Mouse (Mus musculus): Measurements from ENCODE around the gene Tmem145. TPM values are rescaled to one million over a fixed set of nuclear protein-coding genes. Genes with fewer than 3 reads are reported as not detected.

Gene Tmem145
- total RNA-seq, 2 experiments from 2014 or later: 44.4 to 57.4 TPM

DNA sequence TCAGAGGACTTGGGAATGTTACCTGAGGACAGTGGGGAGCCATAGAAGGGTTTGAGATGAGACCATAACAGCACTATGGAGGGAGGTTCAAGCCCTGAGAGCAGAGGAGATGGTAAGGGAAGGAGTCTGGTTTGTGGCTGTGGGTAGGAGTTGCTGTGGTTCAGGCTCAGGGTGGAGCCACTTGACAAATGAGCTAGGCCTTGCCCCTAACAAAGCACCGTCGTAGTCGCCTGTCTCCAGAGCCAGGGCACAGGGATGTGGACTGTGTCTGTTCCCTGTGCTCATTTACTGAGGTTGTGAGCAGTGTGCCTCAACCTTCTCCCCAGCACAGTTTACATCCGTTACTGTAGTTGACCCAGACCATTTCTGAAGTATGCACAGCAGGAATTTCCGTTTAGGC is 31.3 kb upstream of the Tmem145 start:
- no peak for DNase-seq (ENCODE audit: low spot score in 2 of 2)
- intact Hi-C loops (cut with DNase I): no loop called here

DNA sequence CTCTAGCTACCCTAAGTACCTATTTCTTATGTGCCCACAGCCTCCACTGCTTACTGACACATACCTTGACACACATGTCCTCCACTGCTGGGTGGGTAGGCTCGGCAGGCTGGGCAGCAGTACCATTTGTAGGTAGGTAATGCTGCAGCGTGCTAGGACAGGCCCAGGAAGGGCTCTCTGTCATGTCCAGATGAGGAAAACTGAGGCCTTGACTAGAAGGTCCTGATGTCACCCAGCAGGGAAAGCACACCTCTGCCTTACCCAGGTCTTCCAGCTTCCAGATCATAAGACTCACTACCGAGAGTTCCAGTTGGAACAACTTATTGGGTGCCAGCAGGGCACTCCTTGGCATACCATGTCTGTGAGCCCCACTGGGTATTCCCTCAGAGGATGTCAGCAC is 30.9 kb upstream of the Tmem145 start:
- no peak for DNase-seq (ENCODE audit: low spot score in 2 of 2)

DNA sequence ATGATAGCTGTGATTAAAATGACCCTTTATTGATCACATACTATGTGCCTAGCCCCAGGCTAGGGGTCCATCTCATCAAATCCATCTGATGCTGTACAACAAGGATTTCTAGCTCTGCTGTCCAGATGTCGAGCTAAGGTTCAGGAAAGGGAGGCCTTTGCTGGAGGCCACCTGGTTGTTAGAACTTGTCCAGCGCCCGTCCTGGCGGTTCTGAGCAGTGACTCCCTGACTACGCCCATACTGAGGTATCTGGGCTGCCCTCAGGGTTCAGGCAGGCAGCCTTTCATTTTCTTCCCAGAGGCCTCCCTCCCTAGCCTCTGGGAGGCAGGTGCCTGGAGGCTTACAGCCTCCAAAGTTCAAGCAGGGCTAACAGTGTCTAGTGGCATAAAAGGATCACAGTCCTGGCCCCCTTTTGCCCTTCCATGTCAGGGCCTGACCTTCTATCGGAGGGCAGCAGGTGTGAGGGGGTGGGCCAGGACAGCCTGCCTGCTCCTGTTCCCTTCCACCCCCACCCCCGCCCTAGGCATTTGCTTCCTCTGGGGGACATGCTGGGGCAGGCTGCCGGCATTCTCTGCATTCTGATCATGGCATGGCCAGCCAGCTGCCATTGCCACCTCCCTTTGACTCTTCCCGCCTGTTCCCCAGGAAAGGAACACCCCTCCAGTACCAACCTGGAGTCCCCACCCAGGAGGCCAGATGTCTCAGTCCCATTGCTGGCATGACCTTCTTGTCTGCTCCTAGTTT is 30.2 kb upstream of the Tmem145 start:
- no peak for DNase-seq (ENCODE audit: low spot score in 2 of 2)
- intact Hi-C loops (cut with DNase I): no loop called here

More for the DNA sequence above, 30.9 kb upstream of the Tmem145 start:
- intact Hi-C loops (cut with DNase I): no loop called here

DNA sequence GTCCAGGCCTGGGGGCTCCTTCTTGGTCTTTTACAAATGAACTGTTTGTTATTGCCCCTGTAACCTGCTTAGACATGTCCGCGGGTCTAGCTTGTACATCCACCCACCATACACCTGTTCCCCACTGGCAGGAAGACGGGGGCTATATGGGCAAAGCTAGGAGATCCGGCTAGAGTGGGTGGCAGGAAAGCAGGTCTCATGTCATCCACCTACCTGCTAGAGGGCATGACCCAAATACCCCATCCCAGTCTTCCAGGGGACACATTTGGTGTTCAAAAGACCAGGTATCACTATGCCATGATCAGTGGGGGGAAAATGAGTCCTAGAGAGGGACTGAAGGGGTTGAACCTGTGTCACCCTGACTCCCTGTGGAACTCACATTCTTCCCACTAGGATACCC is 28.5 kb upstream of the Tmem145 start:
- intact Hi-C loops (cut with DNase I): no loop called here
- no peak for DNase-seq (ENCODE audit: low spot score in 2 of 2)

DNA sequence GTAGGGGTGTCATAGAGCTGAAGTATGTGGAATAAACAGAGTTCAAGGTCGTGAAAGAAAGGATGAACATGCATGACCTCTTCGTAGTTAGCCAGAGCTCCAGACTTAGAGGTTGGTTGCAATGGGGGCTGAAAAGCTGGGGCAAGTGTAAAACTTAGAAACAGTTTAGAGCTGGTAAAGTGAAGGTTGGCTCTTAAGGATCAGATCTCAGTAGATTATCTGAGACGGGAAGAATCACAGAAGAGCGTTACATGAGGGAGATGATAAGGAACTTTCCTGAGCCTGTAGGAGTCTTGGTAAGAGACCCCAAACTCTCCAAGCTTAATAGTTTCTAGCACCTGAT is 27.9 kb upstream of the Tmem145 start:
- no peak for DNase-seq (ENCODE audit: low spot score in 2 of 2)
- intact Hi-C loops (cut with DNase I): loop anchor here (1.0 to 2.0 kb wide), 3 partner anchors 37 to 99 kb away; partner anchors contain the start of genes Megf8 and Pou2f2

DNA sequence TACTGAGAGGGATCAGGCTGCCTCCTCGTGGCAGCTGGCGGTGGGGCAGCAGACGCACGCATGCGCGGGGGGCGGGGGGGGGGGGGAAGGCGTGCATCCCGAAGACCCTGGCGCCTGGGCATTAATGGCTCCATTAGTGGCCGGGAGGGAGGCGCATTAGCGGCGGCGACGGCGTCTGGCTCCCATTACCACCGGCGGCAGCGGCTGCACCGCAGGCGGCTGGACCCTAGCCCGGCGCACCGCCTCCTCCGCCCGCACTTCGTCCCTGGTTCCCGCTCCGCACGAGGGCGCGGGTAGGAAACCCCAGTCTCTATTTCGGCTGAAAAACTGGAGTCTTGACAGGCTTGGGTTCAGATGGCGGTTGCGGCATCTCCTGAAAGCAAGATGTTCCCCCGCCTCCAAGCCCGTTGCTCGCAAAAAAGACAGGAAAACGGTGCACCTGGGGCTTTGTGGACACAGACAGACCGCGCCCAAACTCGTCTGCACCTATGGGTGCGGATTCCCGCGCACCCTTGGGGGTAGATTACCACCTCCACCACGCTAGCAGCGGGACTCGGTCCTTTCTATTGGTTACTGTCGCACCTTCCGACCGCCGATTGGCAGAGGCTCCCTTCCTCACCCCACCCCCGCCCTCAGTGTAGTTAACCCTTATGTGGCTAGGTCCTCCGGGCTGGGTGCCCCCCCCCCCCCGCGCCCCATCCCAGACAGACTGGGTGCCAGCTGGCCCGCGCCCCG is 27.4 kb upstream of the Tmem145 start:
- intact Hi-C loops (cut with DNase I): loop anchor here (1.0 to 2.0 kb wide), 4 partner anchors 30 to 100 kb away; partner anchors contain the start of genes Megf8 and Pou2f2
- peak; percentile 88 to 90 for DNase-seq (ENCODE audit: low spot score in 2 of 2)

DNA sequence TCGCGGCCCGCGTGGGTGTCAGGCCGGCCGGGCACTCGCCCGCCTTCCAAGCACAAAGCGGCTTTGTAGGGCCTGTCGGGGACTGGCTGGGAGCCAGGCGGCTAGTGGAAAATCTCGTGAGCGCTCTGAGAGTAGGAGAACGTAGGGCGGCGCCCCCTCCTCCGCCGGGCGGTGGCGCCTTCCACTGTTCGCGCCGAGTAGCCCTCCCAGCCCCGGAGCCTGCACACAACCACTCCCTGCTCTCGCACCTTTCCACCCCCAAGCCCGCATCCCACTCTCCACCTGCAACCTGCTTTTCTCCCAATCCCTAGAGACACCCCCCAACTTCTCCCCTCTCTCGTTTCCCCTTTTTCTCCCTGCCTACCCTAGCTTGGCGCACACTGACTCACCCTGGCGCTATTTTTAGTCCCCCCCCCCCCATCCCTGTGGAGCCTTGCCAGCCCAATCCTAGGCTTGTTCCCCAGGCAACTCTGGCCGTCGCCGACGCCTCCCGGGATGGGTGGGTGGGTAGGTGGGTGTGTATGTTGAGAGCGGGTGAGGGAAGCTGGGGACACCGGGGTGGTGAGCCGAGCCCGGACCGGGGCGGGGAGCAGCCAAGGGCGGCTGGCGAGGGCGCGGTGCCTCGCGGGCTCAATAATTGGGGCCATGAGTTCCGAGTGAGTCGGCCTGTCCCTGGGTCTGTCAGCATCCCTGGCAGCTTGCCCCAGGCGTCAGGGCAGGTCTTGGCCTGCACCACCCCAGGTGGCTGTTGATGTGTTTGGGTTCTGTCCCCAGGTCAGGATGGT is 26.6 kb upstream of the Tmem145 start:
- peak; percentile 71 to 92 for DNase-seq (ENCODE audit: low spot score in 2 of 2)
- intact Hi-C loops (cut with DNase I): loop anchor here (1.0 to 2.0 kb wide), 3 partner anchors 31 to 100 kb away; partner anchors contain the start of genes Megf8 and Pou2f2

DNA sequence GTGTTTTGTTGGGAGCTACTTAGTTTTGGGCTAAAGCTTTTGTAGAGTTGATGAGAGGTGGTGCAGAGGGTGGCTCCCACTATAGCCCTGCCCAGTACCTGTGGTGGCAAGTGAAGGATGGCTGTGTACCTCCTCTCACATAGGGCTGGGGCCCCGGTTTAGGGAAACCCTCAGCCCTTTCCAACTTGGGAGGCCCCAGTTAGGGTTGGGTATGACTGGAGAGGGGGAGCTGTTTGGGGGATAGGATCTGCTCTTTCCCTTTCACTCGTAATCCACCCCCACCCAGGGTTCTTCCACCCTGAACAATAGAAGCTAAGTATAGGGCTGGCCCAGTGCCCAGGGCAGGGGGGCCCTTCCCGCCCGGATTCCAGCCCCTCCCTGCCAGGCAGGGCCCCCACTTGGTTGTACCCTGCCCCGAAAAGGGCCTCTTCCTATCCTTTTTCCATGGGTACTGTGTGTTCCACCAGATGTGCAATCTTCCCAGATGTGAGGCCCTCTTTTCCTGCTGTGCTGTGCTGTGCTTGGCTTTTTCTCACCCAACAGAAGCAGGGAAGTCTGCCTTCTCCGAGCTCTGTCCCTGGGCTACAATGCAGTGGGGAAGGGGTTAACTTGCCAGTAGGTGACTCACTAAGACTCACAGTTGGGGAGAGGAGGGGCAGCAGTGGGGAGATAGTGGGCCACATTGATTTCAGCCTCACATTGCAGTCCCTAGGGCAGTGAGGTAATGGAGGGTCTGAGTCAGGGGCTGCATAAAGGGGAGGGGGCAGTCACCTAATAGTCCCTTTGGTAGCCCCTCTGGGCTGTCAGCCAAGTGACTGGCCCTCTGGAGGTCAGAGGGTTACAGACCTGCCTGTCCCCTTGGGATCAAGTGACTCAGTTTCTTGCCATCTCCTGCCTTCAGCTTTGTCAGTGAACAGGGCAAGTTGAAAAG is 25.8 kb upstream of the Tmem145 start:
- DNase-seq (ENCODE audit: low spot score in 2 of 2): peak in 1 of 2 experiments; percentile 45
- intact Hi-C loops (cut with DNase I): loop anchor here (1.0 to 2.0 kb wide), 3 partner anchors 32 to 101 kb away; partner anchors contain the start of genes Megf8 and Pou2f2

DNA sequence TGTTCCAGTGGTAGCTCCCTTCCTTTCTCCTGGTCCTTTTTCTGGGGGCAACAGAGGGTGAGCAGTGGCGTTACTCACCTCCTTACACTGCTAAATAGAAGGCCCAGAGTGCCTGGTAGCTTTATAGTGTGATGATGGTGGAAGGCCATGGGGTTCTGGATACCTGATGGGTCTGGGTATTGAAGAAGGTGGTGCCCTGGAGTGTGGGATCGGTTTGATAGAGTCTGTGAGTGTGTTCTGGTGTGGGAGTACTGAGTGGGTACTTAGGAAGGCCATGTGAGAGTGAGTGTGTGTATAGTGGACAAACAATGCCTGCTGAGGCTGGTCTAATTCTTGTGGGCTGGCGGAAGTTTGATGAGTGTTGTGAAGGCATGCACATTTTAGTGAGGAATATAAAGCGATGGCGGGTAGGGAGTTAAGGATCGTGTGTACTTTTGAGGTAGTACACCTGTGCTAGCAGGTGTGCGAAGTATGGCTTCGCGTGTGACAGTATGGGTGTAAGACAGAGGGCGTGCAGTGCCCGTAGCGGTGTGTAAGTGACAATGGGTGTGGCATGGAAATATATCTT is 24.7 kb upstream of the Tmem145 start:
- intact Hi-C loops (cut with DNase I): no loop called here
- DNase-seq (ENCODE audit: low spot score in 2 of 2): no peak

DNA sequence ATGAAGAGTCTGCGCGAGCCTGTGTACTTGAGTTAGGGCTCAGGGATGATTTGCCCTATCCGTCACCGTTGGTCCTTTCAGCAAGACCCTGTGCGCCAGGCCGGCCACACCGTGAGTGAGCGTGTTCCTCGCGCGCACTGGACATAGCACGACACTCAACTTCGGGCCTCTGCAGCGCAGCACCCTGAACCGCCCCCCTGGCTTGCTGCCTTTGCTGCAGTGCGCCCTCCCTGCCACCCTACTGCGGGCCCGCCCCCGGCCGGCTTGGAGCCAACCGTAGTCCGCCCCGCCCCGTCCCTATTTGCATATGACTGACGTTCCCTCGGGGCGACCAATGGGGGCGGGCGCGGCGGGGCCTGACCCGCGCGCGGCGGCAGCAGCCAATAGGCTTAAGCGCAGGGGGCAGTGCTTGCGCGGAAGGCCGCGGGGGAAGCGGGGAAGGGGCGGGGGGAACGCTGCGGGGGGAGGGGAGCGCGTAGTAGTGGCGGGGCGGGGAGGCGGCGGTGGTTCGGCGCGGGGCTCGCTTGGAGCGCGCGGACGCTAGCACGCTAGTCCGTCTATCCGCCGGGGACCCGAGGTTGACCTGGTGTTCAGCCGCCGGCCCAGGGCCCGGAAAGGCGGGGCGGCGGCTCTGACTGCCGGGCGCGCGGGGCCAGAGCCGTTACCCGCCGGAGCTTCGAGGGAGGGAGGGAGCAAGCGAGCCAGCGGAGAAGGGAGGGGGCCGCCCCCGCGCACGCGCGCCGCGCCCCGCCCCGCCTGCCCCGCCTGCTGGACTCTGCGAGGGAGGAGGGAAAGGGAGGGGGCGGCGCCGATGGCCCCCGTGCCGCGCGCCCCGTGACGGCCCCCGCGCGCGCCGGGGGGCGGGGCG is 23.9 kb upstream of the Tmem145 start:
- peak; percentile 94 to 97 for DNase-seq (ENCODE audit: low spot score in 2 of 2)
- intact Hi-C loops (cut with DNase I): loop anchor here (2.0 kb wide), 1 partner anchor 15 kb away; the partner anchor contains the start of gene Pafah1b3

DNA sequence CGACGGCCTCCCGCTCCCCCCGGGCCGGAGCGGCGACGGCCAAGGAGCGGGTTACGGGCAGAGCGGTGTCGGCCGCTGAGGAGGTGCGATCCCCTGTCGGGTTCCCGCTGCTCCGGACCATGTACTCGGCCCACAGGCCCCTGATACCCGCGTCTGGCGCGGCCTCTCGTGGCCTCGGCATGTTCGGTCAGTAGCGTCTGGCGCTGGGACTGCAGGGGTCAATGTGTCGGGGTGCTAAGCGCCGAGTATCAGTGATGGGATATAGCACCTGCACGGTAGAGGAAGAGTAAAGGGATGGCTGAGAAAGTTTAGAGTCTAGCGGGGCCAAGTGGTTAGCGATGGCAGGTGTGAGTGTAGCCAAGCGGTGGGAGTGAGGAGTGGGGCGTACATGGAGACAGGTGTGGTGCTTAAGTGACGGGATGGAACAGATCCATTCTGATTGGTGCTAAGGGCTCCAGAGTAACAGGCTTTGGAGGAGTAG is 23.1 kb upstream of the Tmem145 start:
- DNase-seq (ENCODE audit: low spot score in 2 of 2): peak in 1 of 2 experiments; percentile 53
- intact Hi-C loops (cut with DNase I): loop anchor here (2.0 kb wide), 1 partner anchor 14 kb away; the partner anchor contains the start of gene Pafah1b3

DNA sequence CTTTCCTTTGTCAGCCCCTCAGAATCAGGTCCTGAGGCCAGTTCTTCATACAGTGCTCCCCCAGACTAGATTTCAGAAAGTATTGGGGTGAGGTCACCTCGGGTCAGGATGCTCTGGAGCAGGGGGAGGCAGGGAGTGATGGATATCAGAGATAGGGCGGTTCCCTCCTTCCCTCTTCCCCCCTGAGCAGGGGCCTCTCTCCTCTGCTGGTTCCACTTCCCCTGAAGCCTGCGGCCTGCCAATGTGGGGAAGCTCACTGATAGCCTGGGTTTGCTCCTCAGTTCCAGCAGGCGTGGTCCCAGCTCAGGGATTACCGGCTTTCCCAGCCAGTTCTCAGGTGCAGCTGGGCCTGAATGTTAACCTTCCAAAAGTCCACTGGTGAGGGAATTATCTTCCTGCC is 22.3 kb upstream of the Tmem145 start:
- intact Hi-C loops (cut with DNase I): loop anchor here (2.0 kb wide), 1 partner anchor 13 kb away; the partner anchor contains the start of gene Pafah1b3
- no peak for DNase-seq (ENCODE audit: low spot score in 2 of 2)

DNA sequence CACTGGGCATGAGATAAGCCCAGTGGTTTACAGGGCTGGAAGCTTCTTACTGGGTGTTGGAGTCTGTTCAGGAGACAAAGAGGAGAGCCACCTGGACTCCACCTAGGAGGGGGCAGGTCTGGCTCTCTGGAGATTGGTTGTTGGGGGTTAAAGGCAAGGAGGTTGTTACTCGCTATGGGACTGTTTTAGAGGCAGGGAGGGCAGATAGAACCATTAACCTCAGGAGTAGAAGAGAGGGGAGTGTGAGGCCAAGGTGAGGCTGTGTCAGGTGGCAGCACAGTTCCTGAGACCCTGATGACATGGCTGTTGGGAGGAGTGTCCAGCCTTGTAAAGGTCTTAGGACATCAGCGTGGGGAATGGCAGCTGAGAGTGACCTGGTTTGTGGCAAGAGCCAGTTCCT is 21.7 kb upstream of the Tmem145 start:
- DNase-seq (ENCODE audit: low spot score in 2 of 2): no peak
- intact Hi-C loops (cut with DNase I): no loop called here

DNA sequence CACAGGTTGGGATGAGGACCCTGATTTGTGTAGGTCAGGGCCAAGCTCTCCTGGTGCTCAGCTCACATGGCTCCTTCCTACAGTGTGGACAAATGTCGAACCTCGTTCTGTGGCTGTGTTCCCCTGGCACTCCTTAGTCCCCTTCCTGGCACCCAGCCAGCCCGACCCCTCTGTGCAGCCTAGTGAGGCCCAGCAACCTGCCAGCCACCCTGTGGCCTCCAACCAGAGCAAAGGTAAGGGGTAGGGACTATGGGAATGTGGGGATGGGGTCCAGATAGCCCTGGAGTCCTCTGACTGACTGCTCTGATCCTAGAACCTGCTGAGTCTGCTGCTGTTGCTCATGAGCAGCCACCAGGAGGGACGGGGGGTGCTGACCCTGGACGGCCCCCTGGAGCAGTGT is 21.1 kb upstream of the Tmem145 start:
- intact Hi-C loops (cut with DNase I): no loop called here
- DNase-seq (ENCODE audit: low spot score in 2 of 2): no peak

DNA sequence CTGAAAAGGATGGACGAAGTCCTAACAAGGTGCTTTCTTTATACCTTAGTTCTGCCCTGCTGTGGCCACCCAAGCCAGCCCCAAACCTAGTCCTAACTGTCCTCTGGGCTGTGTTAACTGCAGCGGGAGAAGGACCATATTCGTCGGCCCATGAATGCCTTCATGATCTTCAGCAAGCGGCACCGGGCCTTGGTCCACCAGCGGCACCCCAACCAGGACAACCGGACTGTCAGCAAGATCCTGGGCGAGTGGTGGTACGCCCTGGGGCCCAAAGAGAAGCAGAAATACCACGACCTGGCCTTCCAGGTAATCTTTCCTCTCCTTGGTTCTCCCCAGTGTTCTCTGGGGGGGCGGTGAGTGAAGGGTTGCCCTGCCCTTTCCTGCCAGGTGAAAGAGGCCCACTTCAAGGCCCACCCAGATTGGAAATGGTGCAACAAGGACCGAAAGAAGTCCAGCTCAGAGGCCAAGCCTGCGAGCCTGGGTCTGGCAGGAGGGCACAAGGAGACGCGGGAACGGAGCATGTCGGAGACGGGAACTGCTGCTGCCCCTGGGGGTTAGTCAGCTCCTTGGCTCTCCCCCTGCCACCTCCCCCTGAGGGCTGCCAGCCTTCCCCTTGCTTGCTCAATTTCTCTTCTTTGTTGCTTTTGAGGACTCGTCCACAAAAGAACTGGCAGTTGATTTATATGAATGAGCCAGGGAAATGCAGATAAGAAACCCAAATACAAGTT is 20.2 kb upstream of the Tmem145 start:
- no peak for DNase-seq (ENCODE audit: low spot score in 2 of 2)

DNA sequence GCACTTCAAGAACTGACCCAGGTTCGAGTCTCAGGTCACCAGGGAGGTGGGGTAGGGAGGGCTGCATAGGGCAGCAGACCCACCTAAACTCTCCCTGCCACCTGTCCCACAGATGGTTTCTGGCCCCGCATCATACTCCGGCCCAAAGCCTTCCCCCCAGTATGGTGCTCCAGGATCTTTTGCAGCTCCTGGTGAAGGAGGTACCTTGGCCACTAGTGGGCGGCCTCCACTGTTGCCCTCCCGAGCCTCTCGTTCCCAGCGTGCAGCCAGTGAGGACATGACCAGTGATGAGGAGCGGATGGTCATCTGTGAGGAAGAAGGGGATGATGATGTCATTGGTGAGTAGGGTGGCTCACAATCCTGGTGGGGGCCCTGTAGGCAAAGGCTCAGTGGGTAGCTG is 18.9 kb upstream of the Tmem145 start:
- intact Hi-C loops (cut with DNase I): no loop called here
- no peak for DNase-seq (ENCODE audit: low spot score in 2 of 2)

More for the DNA sequence above, 20.2 kb upstream of the Tmem145 start:
- intact Hi-C loops (cut with DNase I): no loop called here

DNA sequence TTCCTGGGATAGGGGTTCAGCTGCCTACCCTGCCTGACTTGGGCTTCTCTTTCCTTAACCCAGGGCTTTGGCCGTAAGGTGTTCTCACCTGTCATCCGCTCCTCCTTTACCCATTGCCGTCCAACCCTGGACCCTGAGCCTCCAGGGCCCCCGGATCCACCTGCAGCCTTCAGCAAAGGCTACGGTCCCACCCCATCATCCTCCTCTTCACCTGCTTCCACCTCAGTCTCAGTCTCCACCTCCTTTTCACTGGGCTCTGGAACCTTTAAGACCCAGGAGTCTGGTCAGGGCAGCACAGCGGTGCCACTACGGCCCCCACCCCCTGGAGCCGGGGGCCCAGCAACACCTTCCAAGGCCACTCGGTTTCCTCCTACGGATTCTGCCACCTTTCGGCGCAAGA is 17.9 kb upstream of the Tmem145 start:
- intact Hi-C loops (cut with DNase I): no loop called here
- DNase-seq (ENCODE audit: low spot score in 2 of 2): no peak
